Mouse (Mus musculus): ENCODE measurements around the gene Ppp6c. TPM values are rescaled to one million over a fixed set of nuclear protein-coding genes. Genes with fewer than 3 reads are reported as not detected.
"Not testable (repeated sequence)": the region's sequence is repeated elsewhere in the genome, so short reads cannot be mapped to it uniquely, and the experiment has no call there.

The Ppp6c gene
- 11.0 and 11.8 TPM in 2 replicates for polyA plus RNA-seq (2012; rRNA removed)

DNA sequence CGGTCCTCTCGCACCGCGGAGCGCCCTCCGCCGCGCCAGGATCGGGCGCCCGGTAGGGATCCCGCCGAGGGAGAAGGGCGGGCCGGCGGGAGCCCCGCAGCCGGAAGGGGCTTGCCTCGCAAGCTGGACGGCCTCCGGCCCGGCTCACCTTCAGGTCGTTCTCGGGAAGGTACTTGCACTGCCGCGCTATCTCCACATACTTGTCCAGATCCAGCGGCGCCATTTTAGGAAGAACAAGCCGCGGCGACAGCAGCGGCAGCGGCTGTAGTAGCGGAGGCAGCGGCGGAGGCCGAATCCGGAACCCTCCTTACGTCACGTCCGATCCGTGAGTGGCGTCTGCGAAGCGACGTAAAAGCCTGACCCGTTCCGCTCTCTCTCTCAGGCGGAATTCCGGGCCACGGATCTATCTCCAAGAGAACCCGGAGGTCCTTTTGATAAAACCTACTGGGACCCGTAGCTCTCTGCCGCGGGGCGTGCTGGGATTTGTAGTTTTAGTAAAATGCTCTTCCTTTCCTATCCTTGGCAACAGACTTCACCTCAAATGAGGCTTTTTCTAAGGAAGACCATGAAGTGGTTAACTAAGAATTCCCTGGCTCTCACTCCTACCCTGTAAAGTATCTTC lies at the start of gene Ppp6c:
Gene Ppp6c, minus strand, starts transcription at position 433 of the 622 bp plus-strand sequence.
- peak; percentile 91 to 95 for DNase-seq (ENCODE audit: low read depth in 1 of 2, low spot score in 2 of 2)
- TF ChIP-seq CTCF (IDR thresholded peaks at IDR 0.05; ENCODE audit: extremely low read depth, insufficient read depth, insufficient read length, insufficient replicate concordance) (no peak), POLR2A (IDR thresholded peaks at IDR 0.05; ENCODE audit: low read depth, low read length) (peak; percentile 73)
- Histone ChIP-seq H3K27ac (ENCODE audit: insufficient read depth, low read length) (peak within 1 kb of the TSS; percentile 94), H3K4me3 (ENCODE audit: extremely low read depth, insufficient read depth, insufficient read length) (peak within 1 kb of the TSS; percentile 90), H3K27me3 (ENCODE audit: control insufficient read depth, insufficient read depth, low read length) (no peaks in the 10 kb centered on the region), H3K4me1 (ENCODE audit: control insufficient read depth, insufficient read depth, insufficient read length) (peaks cover 2% of the 10 kb centered on the region; the same call in 1 of the 2 replicates), H3K36me3 (ENCODE audit: control insufficient read depth, insufficient read depth, low read length) (no peaks in the 10 kb centered on the region)
- under 1% methylated on average over 56 of the region's 56 CpGs for WGBS

- TF ChIP-seq CTCF (IDR thresholded peaks at IDR 0.05; ENCODE audit: extremely low read depth, insufficient read depth, insufficient read length, insufficient replicate concordance) (peak; percentile 22; the same call in 1 of the 2 replicates), POLR2A (IDR thresholded peaks at IDR 0.05; ENCODE audit: low read depth, low read length) (no peak)
- Histone ChIP-seq H3K36me3 (ENCODE audit: control insufficient read depth, insufficient read depth, low read length) (no peaks in the 10 kb centered on the region), H3K27ac (ENCODE audit: insufficient read depth, low read length) (no peak overlapping the region), H3K4me3 (ENCODE audit: extremely low read depth, insufficient read depth, insufficient read length) (no peak overlapping the region), H3K27me3 (ENCODE audit: control insufficient read depth, insufficient read depth, low read length) (no peaks in the 10 kb centered on the region), H3K4me1 (ENCODE audit: control insufficient read depth, insufficient read depth, insufficient read length) (no peaks in the 10 kb centered on the region)
- 55% methylated on average over 3 of the region's 3 CpGs for WGBS
- peak in 1 of 2 experiments; percentile 12 for DNase-seq (ENCODE audit: low read depth in 1 of 2, low spot score in 2 of 2)
Measured at GRCm38 (mm10) chr2:39268357-39268756, 42.1 kb upstream of the Ppp6c start.

DNA sequence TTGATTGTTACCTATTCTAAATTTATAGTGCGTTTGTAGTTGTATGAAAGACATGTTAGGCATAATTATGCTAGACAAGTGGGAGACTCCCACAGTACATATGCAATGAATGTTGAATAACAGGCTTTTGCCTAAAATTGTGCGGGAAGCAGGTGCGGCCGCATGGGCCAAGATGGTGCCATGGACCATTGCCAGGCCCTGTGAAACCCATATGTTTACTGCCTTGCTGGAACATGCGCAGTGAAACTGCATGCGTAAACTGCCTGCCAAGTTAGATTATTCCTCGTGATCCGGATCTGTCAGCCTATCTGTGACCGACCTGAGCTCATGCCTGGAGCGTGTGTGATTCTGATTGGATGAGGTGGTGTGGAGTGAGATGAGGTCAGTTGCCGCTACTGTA lies 26.0 kb upstream of the Ppp6c start:
- H3K4me1 ChIP-seq (ENCODE audit: control insufficient read depth, insufficient read depth, insufficient read length) = not testable (repeated sequence)
- WGBS = 94% methylated on average over 11 of the region's 11 CpGs

DNA sequence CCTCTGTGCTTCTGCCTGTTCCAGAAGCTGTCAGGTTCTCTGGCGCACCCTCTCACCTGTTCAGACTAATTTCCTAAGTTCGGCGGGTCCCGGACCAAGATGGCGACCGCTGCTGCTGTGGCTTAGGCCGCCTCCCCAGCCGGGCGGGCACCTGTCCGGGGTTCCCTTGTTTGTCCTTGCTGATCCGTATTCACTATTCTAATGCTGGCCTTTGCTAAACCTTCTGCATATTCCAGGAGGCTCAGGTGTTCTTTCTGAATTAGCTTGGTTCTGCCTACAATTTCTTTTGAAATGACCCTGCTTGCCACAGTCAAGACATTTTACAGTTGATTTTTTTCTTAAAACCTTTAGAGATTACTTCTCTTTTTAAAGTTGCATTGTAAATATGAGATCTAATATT lies 20.6 kb upstream of the Ppp6c start:
- H3K36me3 ChIP-seq (ENCODE audit: control insufficient read depth, insufficient read depth, low read length); H3K4me1 ChIP-seq (ENCODE audit: control insufficient read depth, insufficient read depth, insufficient read length); H3K27ac ChIP-seq (ENCODE audit: insufficient read depth, low read length); H3K27me3 ChIP-seq (ENCODE audit: control insufficient read depth, insufficient read depth, low read length); DNase-seq (ENCODE audit: low read depth in 1 of 2, low spot score in 2 of 2); H3K4me3 ChIP-seq (ENCODE audit: extremely low read depth, insufficient read depth, insufficient read length): not testable (repeated sequence)
- 86% methylated on average over 5 of the region's 11 CpGs for WGBS

More for the DNA sequence above, 26.0 kb upstream of the Ppp6c start:
- DNase-seq (ENCODE audit: low read depth in 1 of 2, low spot score in 2 of 2); H3K36me3 ChIP-seq (ENCODE audit: control insufficient read depth, insufficient read depth, low read length); H3K27me3 ChIP-seq (ENCODE audit: control insufficient read depth, insufficient read depth, low read length); H3K27ac ChIP-seq (ENCODE audit: insufficient read depth, low read length); H3K4me3 ChIP-seq (ENCODE audit: extremely low read depth, insufficient read depth, insufficient read length): not testable (repeated sequence)

- TF ChIP-seq CTCF (IDR thresholded peaks at IDR 0.05; ENCODE audit: extremely low read depth, insufficient read depth, insufficient read length, insufficient replicate concordance) (no peak), POLR2A (IDR thresholded peaks at IDR 0.05; ENCODE audit: low read depth, low read length) (no peak)
- Histone ChIP-seq H3K36me3 (ENCODE audit: control insufficient read depth, insufficient read depth, low read length) (no peaks in the 10 kb centered on the region), H3K4me1 (ENCODE audit: control insufficient read depth, insufficient read depth, insufficient read length) (peaks cover 2% of the 10 kb centered on the region; the same call in 1 of the 2 replicates), H3K4me3 (ENCODE audit: extremely low read depth, insufficient read depth, insufficient read length) (no peak overlapping the region), H3K27ac (ENCODE audit: insufficient read depth, low read length) (no peak overlapping the region), H3K27me3 (ENCODE audit: control insufficient read depth, insufficient read depth, low read length) (no peaks in the 10 kb centered on the region)
- no peak for DNase-seq (ENCODE audit: low read depth in 1 of 2, low spot score in 2 of 2)
- WGBS = 57% methylated on average over 3 of the region's 3 CpGs
Measured at GRCm38 (mm10) chr2:39226731-39227130, 480 bp upstream of the Ppp6c start.

DNA sequence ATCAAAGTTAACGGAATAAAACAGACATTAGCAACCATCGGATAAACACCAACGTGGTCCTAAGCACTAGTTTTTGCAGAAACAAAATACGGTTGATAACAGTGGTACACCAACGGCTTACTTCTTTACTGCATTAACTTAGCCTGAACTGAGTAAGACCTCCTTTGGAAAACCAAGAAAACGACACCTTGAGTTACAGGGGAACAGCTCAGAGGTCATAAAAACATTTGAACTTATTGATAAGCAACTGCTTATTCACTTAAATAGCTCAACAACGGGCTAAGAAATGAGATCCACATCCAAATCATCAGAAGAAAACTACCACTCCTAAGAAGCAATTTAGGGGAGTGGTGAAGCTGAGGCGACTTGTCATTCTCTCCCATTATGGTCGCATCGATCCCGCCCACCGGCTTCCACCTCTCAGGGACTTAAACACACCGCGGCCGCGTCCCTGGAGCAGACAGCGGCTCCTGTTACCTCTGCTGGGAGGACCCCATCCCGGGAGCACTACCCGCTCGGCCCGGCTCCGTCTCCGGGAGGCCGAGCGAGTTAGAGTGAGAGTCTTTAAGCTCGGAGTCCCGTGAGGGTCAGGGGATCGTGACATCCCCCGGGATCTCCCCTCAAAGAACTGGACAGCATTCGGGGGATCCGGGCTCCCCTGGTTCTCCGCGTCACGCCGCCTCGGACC lies 776 bp downstream of the Ppp6c start:
- H3K36me3 ChIP-seq (ENCODE audit: control insufficient read depth, insufficient read depth, low read length); H3K4me1 ChIP-seq (ENCODE audit: control insufficient read depth, insufficient read depth, insufficient read length); H3K27me3 ChIP-seq (ENCODE audit: control insufficient read depth, insufficient read depth, low read length); DNase-seq (ENCODE audit: low read depth in 1 of 2, low spot score in 2 of 2): not testable (repeated sequence)
- Histone ChIP-seq H3K4me3 (ENCODE audit: extremely low read depth, insufficient read depth, insufficient read length) (peak overlapping the region; percentile 90), H3K27ac (ENCODE audit: insufficient read depth, low read length) (peak overlapping the region; percentile 94)
- 2% methylated on average over 33 of the region's 36 CpGs for WGBS

DNA sequence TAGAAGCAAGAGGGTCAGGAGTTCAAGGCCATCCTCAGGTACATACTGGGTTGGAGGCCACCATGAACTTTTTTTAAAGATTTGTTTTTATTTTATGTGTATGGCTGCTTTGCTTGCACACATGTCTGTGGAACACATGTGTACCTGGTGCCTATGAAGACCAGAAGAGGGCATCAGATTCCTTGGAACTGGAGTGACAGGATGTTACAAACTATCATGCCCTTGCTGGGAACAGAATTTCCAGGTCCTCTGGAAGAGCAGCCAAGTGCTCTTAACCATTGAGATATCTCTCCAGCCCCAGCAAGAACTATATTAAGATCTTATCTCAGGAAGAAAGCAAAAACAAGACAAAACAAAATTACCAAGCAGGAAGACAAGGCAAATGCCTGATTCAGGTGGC lies 1.6 kb downstream of the Ppp6c start:
- DNase-seq (ENCODE audit: low read depth in 1 of 2, low spot score in 2 of 2) = no peak
- Histone ChIP-seq H3K4me3 (ENCODE audit: extremely low read depth, insufficient read depth, insufficient read length) (no peak overlapping the region), H3K4me1 (ENCODE audit: control insufficient read depth, insufficient read depth, insufficient read length) (peaks cover 2% of the 10 kb centered on the region; the same call in 1 of the 2 replicates), H3K27ac (ENCODE audit: insufficient read depth, low read length) (no peak overlapping the region), H3K27me3 (ENCODE audit: control insufficient read depth, insufficient read depth, low read length) (no peaks in the 10 kb centered on the region), H3K36me3 (ENCODE audit: control insufficient read depth, insufficient read depth, low read length) (no peaks in the 10 kb centered on the region)
- TF ChIP-seq CTCF (IDR thresholded peaks at IDR 0.05; ENCODE audit: extremely low read depth, insufficient read depth, insufficient read length, insufficient replicate concordance) (no peak), POLR2A (IDR thresholded peaks at IDR 0.05; ENCODE audit: low read depth, low read length) (no peak)
